Comparison of ENCODE assay signal across 18 mouse cellular contexts in genomic region chr11:17524985-17525775, GRCm38 (mm10).
"Had no signal": no experiment of that assay in that cellular context is flagged by ENCODE, and none has a peak within 500 bp of the region (broad histone marks: within the 10 kb centered on the region; RNA-seq: fewer than 3 reads in every experiment).

No protein-coding gene starts in this region.

- H3K9me3 ChIP-seq: limb, embryonic 12.5 days; limb, embryonic 15.5 days; midbrain, embryonic 13.5 days had no signal

- H3K36me3 ChIP-seq: limb, embryonic 12.5 days; limb, embryonic 15.5 days; midbrain, embryonic 13.5 days had no signal

- ATAC-seq: liver, postnatal 0 days; lung, postnatal 0 days; midbrain, embryonic 13.5 days had no signal

- H3K9ac ChIP-seq: limb, embryonic 12.5 days; limb, embryonic 15.5 days; liver, embryonic 14.5 days; liver, postnatal 0 days; lung, embryonic 14.5 days; midbrain, embryonic 13.5 days had no signal

- DNase-seq: kidney, adult 18-20 months; kidney, adult 9 months; kidney, postnatal 14 days; kidney, postnatal 4 days; left cerebral cortex, postnatal 4 days; liver, postnatal 0 days; lung, embryonic 14.5 days; lung, postnatal 36 days; thymus, adult 18-20 months; thymus, postnatal 36 days had no signal

- H3K4me2 ChIP-seq: limb, embryonic 12.5 days; limb, embryonic 15.5 days; liver, embryonic 11.5 days; lung, embryonic 14.5 days; midbrain, embryonic 13.5 days had no signal

- H3K4me3 ChIP-seq: limb, embryonic 12.5 days; limb, embryonic 15.5 days; megakaryocyte, embryonic 14.5 days; midbrain, embryonic 13.5 days; myocyte had no signal

- H3K4me1 ChIP-seq: megakaryocyte, embryonic 14.5 days had no signal

- H3K27ac ChIP-seq: limb, embryonic 12.5 days; limb, embryonic 15.5 days; liver, embryonic 14.5 days; midbrain, embryonic 13.5 days had no signal

- H3K27me3 ChIP-seq: limb, embryonic 15.5 days; megakaryocyte, embryonic 14.5 days; midbrain, embryonic 13.5 days had no signal
